Comparison of ENCODE assay signal across 9 mouse cellular contexts in the genomic region with DNA sequence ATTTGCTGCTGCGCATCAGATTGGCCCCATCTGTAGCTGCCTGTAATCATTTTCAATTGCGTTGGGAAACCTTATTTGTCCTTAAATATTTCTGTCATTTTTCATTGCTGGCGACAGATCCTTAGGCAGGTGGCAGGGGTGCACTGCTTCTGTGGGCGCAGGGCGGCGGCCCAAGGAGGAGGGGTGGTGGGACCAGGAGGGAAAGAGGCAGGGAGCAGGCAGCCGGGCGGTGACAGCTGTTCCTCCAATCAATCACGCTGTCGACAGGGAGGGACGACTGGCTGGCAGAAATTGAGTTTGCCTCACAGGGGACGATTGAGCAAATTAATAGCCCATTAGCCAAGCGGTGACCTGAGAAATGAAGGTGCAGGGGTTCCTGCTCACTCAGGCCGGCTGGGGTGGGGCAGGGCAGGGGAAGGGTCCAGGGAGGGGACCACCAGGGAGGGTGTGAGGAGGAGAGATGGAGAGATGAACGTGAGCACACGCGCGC.
DNase-seq lines count a peak whose midpoint lies in the region; ATAC-seq and TF ChIP-seq lines count a peak whose summit lies in the region.
"Had no signal": no experiment of that assay in that cellular context is flagged by ENCODE, and none has a peak within 500 bp of the region (broad histone marks: within the 10 kb centered on the region; RNA-seq: fewer than 3 reads in every experiment).

No protein-coding gene starts in this region.

- peaks cover 25% of the 10 kb centered on the region for H3K27me3 ChIP-seq in forebrain, embryonic 11.5 days (ENCODE audit: control insufficient read depth, insufficient read depth, low read length)
- peaks cover 18% of the 10 kb centered on the region for H3K27me3 ChIP-seq in midbrain, embryonic 16.5 days (ENCODE audit: control insufficient read depth, insufficient read depth, low read depth, low read length)

- H3K9me3 ChIP-seq in forebrain, embryonic 11.5 days (ENCODE audit: control insufficient read depth, low read length): no peaks in the 10 kb centered on the region
- H3K9me3 ChIP-seq in midbrain, embryonic 16.5 days (replicated peaks; ENCODE audit: control insufficient read depth, low read length, poor library complexity, severe bottlenecking): no peaks in the 10 kb centered on the region

- H3K4me3 ChIP-seq in forebrain, embryonic 11.5 days (ENCODE audit: low read depth, low read length): no peak overlapping the region
- H3K4me3 ChIP-seq in midbrain, embryonic 16.5 days (ENCODE audit: low read depth, low read length): 0 out of 2 replicates have a peak overlapping the region, but pooled peaks have one; percentile 0

- no peak overlapping the region for H3K27ac ChIP-seq in forebrain, embryonic 11.5 days (ENCODE audit: low read depth, low read length)
- H3K27ac ChIP-seq in midbrain, embryonic 16.5 days (ENCODE audit: low read length): no peak overlapping the region
- H3K27ac ChIP-seq: liver, embryonic 14.5 days had no signal

- DNase-seq in brain, embryonic 14.5 days (ENCODE audit: low read depth): peak; percentile 58
- DNase-seq in forebrain, embryonic 11.5 days (ENCODE audit: low spot score): no peak
- peak; percentile 23 to 58 for DNase-seq in layer of hippocampus, adult 18-20 months (ENCODE audit: low spot score in 2 of 2)
- no peak for DNase-seq in right cerebral cortex, adult 18-20 months
- no peak for DNase-seq in urinary bladder, postnatal 14 days (ENCODE audit: low spot score)
- DNase-seq in lung, postnatal 25 days (ENCODE audit: low spot score): no peak
- no peak for DNase-seq in ovary, adult 18-20 months (ENCODE audit: low spot score)

- peaks cover 6% of the 10 kb centered on the region; the same call in 1 of the 2 replicates for H3K4me1 ChIP-seq in forebrain, embryonic 11.5 days (replicated peaks; ENCODE audit: control insufficient read depth, insufficient read depth, low read length)
- peaks cover 26% of the 10 kb centered on the region for H3K4me1 ChIP-seq in midbrain, embryonic 16.5 days (ENCODE audit: control insufficient read depth, insufficient read depth, low read length)

- H3K9ac ChIP-seq in forebrain, embryonic 11.5 days (ENCODE audit: low read length): 0 out of 2 replicates have a peak overlapping the region, but pooled peaks have one; percentile 16
- peak overlapping the region; percentile 8; the same call in 1 of the 2 replicates for H3K9ac ChIP-seq in midbrain, embryonic 16.5 days (ENCODE audit: low read depth, low read length)
- H3K9ac ChIP-seq: liver, embryonic 14.5 days had no signal

- 24% methylated on average over 18 of the region's 18 CpGs for WGBS in forebrain, embryonic 11.5 days
- WGBS in midbrain, embryonic 16.5 days: 21% methylated on average over 17 of the region's 18 CpGs

- no peak for TF ChIP-seq POLR2A in brain, embryonic 14.5 days (IDR thresholded peaks at IDR 0.05; ENCODE audit: borderline replicate concordance, extremely low read depth, insufficient read depth, insufficient read length, poor library complexity, severe bottlenecking)

- TF ChIP-seq CTCF in brain, embryonic 14.5 days (IDR thresholded peaks at IDR 0.05; ENCODE audit: borderline replicate concordance, extremely low read depth, insufficient read depth, insufficient read length): no peak

- 0 out of 2 replicates have a peak overlapping the region, but pooled peaks have one; percentile 5 for H3K4me2 ChIP-seq in forebrain, embryonic 11.5 days (ENCODE audit: low read depth, low read length, severe bottlenecking)
- H3K4me2 ChIP-seq in midbrain, embryonic 16.5 days (ENCODE audit: low read length): peak overlapping the region; percentile 33

- no peaks in the 10 kb centered on the region for H3K36me3 ChIP-seq in forebrain, embryonic 11.5 days (ENCODE audit: control insufficient read depth, insufficient read depth, low read length)
- no peaks in the 10 kb centered on the region for H3K36me3 ChIP-seq in midbrain, embryonic 16.5 days (ENCODE audit: control insufficient read depth, insufficient read depth, low read length)

- no peak for ATAC-seq in forebrain, embryonic 11.5 days (replicated peaks; ENCODE audit: low FRiP score)
- ATAC-seq in midbrain, embryonic 16.5 days: peak; percentile 43; the same call in 1 of the 2 replicates

Comparison
In these comparisons a context has a peak if more than half of its experiments do, and no peak if none do; other contexts are left out.
1. DNase-seq: peak in brain, embryonic 14.5 days (single experiment) and layer of hippocampus, adult 18-20 months (2 of 2); none in forebrain, embryonic 11.5 days (single experiment), right cerebral cortex, adult 18-20 months (single experiment), urinary bladder, postnatal 14 days (single experiment), lung, postnatal 25 days (single experiment) and ovary, adult 18-20 months (single experiment).